Mouse (Mus musculus) spleen, postnatal 4 days (tissue): Measurements from ENCODE around the gene Serpina1a.
"Not testable (repeated sequence)": the region's sequence is repeated elsewhere in the genome, so short reads cannot be mapped to it uniquely, and the experiment has no call there.

Experiments
- DNase-seq, 2 experiments: peaks; one replicate each; pipeline ENCODE4 v3.0.0; 2022; ENCODE audit warnings: low spot score in 2 of 2

Serpina1a gene

DNA sequence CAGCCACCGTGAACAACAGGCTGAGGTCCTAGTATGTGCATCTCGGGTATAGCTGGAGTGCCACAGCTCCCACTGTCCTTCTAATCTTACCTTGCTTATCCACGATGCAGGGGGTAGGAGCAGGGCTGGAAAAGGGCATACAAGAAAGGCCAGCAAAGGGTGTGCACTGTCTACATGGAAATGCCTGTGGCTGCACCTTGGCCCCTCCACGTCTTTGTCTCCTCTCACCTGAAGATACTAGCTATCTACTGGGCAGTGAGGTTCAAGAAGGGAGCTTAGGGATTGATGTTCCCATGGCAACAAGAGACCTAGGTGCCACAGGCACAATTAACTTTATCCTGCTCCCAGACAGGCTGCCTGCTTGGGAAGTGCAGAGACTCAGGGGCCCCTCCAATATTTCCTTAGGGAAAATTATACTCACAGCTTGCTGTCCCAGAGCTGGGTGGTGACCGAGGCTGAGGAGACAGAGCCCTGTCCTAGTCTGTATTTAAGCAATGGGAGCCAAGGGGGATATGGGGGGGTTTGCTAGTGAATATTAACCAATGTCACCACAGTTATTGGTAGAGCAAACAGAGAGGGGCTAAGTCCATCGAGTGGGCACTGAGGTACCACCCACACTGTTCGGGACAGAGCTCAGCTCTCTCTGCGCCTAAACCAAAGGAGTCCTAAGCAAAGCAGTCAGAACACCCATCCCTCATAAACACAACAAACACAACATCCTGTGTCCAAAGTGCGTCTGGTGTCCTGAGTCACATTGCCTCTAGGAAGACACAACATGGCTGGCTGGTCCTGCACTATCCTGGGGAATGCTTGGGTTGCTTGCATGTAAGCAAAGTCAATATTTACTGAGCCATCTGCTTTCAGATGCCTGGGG is at the start of gene Serpina1a:
Gene Serpina1a (minus strand): TSS at position 462 of the 874 bp plus-strand sequence.
- DNase-seq, result not testable (repeated sequence)

- not testable (repeated sequence) for DNase-seq
Measured at GRCm38 (mm10) chr12:103909181-103909580, 45.8 kb upstream of the Serpina1a start.

GRCm38 (mm10) chr12:103907746-103908145 is 44.4 kb upstream of the Serpina1a start:
- not testable (repeated sequence) for DNase-seq

DNA sequence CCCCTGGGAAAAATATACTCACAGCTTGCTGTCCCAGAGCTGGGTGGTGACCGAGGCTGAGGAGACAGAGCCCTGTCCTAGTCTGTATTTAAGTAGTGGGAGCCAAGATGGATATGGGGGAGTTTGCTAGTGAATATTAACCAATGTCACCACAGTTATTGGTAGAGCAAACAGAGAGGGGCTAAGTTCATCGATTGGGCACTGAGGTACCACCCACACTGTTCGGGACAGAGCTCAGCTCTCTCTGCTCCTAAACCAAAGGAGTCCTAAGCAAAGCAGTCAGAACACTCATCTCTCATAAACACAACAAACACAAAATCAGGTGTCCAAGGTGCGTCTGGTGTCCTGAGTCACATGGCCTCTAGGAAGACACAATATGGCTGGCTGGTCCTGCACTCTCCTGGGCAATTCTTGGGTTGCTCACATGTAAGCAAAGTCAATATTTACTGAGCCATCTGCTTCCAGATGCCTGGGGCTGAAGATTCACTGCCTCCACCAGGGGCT is 41.5 kb upstream of the Serpina1a start, which contains the start of gene Serpina1c:
Gene Serpina1c (minus strand): TSS at position 51 of the 504 bp plus-strand sequence.
- not testable (repeated sequence) for DNase-seq

- DNase-seq, result peak in 1 of 2 experiments; percentile 33
Measured at GRCm38 (mm10) chr12:103901929-103902328, 38.6 kb upstream of the Serpina1a start.

GRCm38 (mm10) chr12:103866873-103867272 is 3.5 kb upstream of the Serpina1a start:
- DNase-seq, result not testable (repeated sequence)

DNA sequence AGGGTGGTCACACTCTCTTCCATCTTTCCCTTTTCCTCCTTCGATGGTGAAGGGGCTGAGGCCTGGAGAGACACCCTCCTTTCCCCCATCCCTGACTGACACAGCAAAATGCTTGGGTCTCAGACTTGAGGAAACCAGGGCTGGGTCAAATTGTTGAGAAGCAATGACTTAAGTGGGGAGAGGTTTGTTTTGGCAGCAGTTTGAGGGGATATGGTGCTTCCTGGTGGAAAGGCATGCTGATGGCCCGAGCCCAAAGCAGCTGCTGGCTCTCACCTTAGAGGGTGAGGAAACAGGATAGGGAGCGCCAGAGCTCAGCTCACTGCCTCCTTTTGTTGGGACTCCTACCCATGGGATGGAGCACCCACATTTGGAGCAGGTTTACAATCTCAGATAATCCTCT is 2.4 kb downstream of the Serpina1a start:
- no peak for DNase-seq

GRCm38 (mm10) chr12:103860571-103860970 is 2.8 kb downstream of the Serpina1a start:
- DNase-seq, result not testable (repeated sequence)

- DNase-seq, result not testable (repeated sequence)
Measured at GRCm38 (mm10) chr12:103859584-103859983, 3.8 kb downstream of the Serpina1a start.

DNA sequence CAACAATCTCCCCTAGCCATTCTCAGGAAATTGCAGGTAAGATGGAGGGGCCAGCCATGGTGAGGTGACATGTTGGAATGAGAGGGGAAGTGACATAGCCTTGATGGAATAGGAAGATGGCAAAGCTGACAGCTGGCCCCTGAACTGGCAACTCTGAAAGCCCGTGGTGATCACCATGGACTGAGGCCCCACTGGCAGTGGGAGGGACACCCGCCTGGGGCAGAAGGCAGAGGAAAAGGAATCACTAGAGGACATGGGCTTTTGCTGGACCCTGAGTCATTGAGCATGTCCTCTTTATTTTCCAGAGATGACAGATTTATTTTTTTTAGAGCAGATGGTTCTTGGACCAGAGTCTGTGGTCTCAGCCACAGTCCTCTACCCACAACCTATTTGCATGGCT is 10.3 kb downstream of the Serpina1a start:
- not testable (repeated sequence) for DNase-seq

DNA sequence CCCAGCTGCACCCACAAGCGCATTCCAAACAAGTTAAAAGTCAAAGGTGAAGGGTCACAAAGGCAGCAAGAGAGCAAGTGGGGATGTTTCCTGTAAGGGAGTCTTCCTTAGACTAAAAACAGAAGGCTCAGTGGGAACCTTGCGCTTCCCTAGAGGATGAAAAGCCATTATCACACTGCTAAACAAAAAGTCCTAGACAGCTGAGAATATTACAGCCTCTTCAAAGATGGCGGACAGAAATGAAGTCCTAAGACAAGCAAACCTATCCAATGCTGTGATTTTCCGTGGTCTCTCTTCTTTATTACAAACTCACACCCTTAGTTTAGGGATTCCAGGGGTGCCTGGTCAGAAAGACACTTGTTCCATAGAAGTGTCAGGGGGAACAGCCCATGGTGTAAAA is 33.1 kb downstream of the Serpina1a start, which contains the start of gene Serpina1b:
Gene Serpina1b (minus strand): TSS at position 101 of the 400 bp plus-strand sequence.
- not testable (repeated sequence) for DNase-seq

DNA sequence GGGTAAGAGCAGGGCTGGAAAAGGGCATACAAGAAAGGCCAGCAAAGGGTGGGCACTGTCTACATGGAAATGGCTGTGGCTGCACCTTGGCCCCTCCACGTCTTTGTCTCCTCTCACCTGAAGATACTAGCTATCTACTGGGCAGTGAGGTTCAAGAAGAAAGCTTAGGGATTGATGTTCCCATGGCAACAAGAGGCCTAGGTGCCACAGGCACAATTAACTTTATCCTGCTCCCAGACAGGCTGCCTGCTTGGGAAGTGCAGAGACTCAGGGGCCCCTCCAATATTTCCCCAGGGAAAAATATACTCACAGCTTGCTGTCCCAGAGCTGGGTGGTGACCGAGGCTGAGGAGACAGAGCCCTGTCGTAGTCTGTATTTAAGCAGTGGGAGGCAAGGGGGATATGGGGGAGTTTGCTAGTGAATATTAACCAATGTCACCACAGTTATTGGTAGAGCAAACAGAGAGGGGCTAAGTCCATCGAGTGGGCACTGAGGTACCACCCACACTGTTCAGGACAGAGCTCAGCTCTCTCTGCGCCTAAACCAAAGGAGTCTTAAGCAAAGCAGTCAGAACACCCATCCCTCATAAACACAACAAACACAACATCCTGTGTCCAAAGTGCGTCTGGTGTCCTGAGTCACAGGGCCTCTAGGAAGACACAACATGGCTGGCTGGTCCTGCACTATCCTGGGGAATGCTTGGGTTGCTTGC is 35.5 kb downstream of the Serpina1a start:
- DNase-seq, result not testable (repeated sequence)

DNA sequence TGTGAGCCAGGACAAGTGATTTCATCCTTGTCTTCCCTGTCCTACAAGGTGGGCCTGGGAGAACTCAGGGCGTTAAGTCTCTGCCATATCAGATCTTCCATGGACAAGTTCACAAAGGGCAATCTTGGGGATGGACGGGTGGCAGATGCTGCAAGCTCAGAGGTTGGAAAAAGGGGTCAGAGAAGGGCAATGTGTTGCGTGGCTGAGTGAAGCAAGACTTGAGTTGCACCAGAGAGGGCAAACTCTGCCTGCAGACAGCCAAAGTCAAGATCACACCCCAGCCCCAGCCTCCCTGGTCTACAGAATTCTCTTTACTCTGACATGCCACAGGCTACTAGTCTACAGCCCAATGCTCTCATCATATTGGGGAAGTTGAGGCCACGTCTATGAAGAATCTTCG is 39.5 kb downstream of the Serpina1a start:
- DNase-seq, result peak; percentile 12 to 60
